Mouse (Mus musculus) kidney, embryonic 14.5 days (tissue): ENCODE measurements around the gene Kif1b. TPM values are rescaled to one million over a fixed set of nuclear protein-coding genes. Genes with fewer than 3 reads are reported as not detected.
A peak's percentile ranks its signal among the peaks of the same experiment; 100 is the strongest.
"Not testable (repeated sequence)": the region's sequence is repeated elsewhere in the genome, so short reads cannot be mapped to it uniquely, and the experiment has no call there.

Experiments used
- ATAC-seq: fragments of 200-750 bp; cut with Nextera tagmentation; 2 replicates; pipeline ENCODE4 v1.8.0; 2017; ENCODE audit warnings: moderate number of reproducible peaks, mild to moderate bottlenecking, moderate TSS enrichment, moderate library complexity; ENCODE audit not compliant: low FRiP score, low TSS enrichment
- H3K27ac ChIP-seq: fragments of 300-500 bp; sonication (generic); 2 replicates; pipeline ENCODE4 v1.5.1; 2014; ENCODE audit warnings: low read depth, mild to moderate bottlenecking, low read length, moderate library complexity, mixed read lengths
- H3K27me3 ChIP-seq: fragments of 300-500 bp; sonication (generic); 2 replicates; pipeline ENCODE4 v1.6.1; 2014; ENCODE audit warnings: mild to moderate bottlenecking, low read length; ENCODE audit not compliant: control insufficient read depth, insufficient read depth
- H3K36me3 ChIP-seq: fragments of 300-500 bp; sonication (generic); 2 replicates; pipeline ENCODE4 v1.6.1; 2014; ENCODE audit warnings: low read length, mixed read lengths; ENCODE audit not compliant: control insufficient read depth, insufficient read depth
- H3K4me1 ChIP-seq: fragments of 300-500 bp; sonication (generic); 2 replicates; pipeline ENCODE4 v1.6.1; 2014; ENCODE audit warnings: low read length, mixed read lengths; ENCODE audit not compliant: control insufficient read depth, insufficient read depth
- H3K4me2 ChIP-seq: fragments of 300-500 bp; sonication (generic); replicated peaks from 2 replicates; pipeline ENCODE4 v1.6.1; 2014; ENCODE audit warnings: low read depth, mild to moderate bottlenecking, low read length
- H3K4me3 ChIP-seq: fragments of 300-500 bp; sonication (generic); 2 replicates; pipeline ENCODE4 v1.5.1; 2014; ENCODE audit warnings: mild to moderate bottlenecking, low read length
- H3K9ac ChIP-seq: fragments of 300-500 bp; sonication (generic); 2 replicates; pipeline ENCODE4 v1.6.1; 2014; ENCODE audit warnings: low read depth, mild to moderate bottlenecking, low read length, moderate library complexity
- H3K9me3 ChIP-seq: fragments of 300-500 bp; sonication (generic); 2 replicates; pipeline ENCODE4 v1.6.1; 2016; ENCODE audit warnings: low read length; ENCODE audit not compliant: control insufficient read depth
- WGBS: fragments of 180-500 bp; shearing (Covaris S2); extraction: QIAGEN DNeasy Blood & Tissue Kit; methylation state at CpG from one replicate; pipeline ENCODE4 v1.1.7; 2014; 5-methylcytosine and 5-hydroxymethylcytosine counted together
- polyA plus RNA-seq: library from polyadenylated mRNA; unstranded; fragments of >200 nt; fragmentation: Nextera tagmentation; extraction: Ambion mirVana; gene quantifications from 2 replicates; pipeline ENCODE4 v1.2.1, GENCODE M21; 2014

Kif1b gene
- polyA plus RNA-seq, 1 experiment from 2014 or later, result 35.7 TPM

GRCm38 (mm10) chr4:149170394-149170931 lies 137.0 kb downstream of the Kif1b start:
- no peak overlapping the region for H3K4me2 ChIP-seq
- H3K27ac ChIP-seq, result no peak overlapping the region
- no peak for ATAC-seq
- H3K9me3 ChIP-seq, result no peaks in the 10 kb centered on the region
- H3K36me3 ChIP-seq, result no peaks in the 10 kb centered on the region
- H3K27me3 ChIP-seq, result no peaks in the 10 kb centered on the region
- 0 out of 2 replicates have a peak, but pooled peaks cover 3% of the 10 kb centered on the region for H3K4me1 ChIP-seq
- 70% methylated on average over 7 of the region's 7 CpGs for WGBS
- no peak overlapping the region for H3K9ac ChIP-seq
- H3K4me3 ChIP-seq, result no peak overlapping the region

- H3K4me2 ChIP-seq, H3K9ac ChIP-seq, H3K27me3 ChIP-seq, H3K4me3 ChIP-seq, H3K4me1 ChIP-seq, H3K9me3 ChIP-seq, H3K27ac ChIP-seq, H3K36me3 ChIP-seq, ATAC-seq: not testable (repeated sequence)
- WGBS, result 82% methylated on average over 7 of the region's 8 CpGs
These were observed 137.6 kb downstream of the Kif1b start for GRCm38 (mm10) chr4:149169926-149170325.

- Histone ChIP-seq H3K4me1 (0 out of 2 replicates have a peak, but pooled peaks cover 3% of the 10 kb centered on the region), H3K9ac (no peak overlapping the region), H3K36me3 (peaks cover 16% of the 10 kb centered on the region; the same call in 1 of the 2 replicates), H3K27ac (no peak overlapping the region), H3K27me3 (no peaks in the 10 kb centered on the region), H3K9me3 (no peaks in the 10 kb centered on the region), H3K4me3 (no peak overlapping the region), H3K4me2 (no peak overlapping the region; the same call in 1 of the 2 replicates)
- no peak for ATAC-seq
- 83% methylated on average over 2 of the region's 2 CpGs for WGBS
These were observed 139.5 kb downstream of the Kif1b start for GRCm38 (mm10) chr4:149168016-149168415.

GRCm38 (mm10) chr4:149166957-149167611 lies 140.4 kb downstream of the Kif1b start:
- WGBS, result under 1% methylated on average over 27 of the region's 27 CpGs
- H3K9ac ChIP-seq, result peak overlapping the region; percentile 81
- peak overlapping the region; percentile 85 for H3K4me2 ChIP-seq
- H3K4me1 ChIP-seq, result no peaks in the 10 kb centered on the region
- ATAC-seq, result peak; percentile 56
- H3K27ac ChIP-seq, result peak overlapping the region; percentile 77; the same call in 1 of the 2 replicates
- H3K36me3 ChIP-seq, result peaks cover 24% of the 10 kb centered on the region; the same call in 1 of the 2 replicates
- H3K27me3 ChIP-seq, result no peaks in the 10 kb centered on the region
- H3K4me3 ChIP-seq, result peak overlapping the region; percentile 92
- no peaks in the 10 kb centered on the region for H3K9me3 ChIP-seq

GRCm38 (mm10) chr4:149166215-149166946 lies 141.1 kb downstream of the Kif1b start, which contains the start of gene Pgd:
Gene Pgd, minus strand, starts transcription at chr4:149166771.
- Histone ChIP-seq H3K4me1 (no peaks in the 10 kb centered on the region), H3K27me3 (no peaks in the 10 kb centered on the region), H3K36me3 (peaks cover 31% of the 10 kb centered on the region; the same call in 1 of the 2 replicates), H3K4me3 (peak within 1 kb of the TSS; percentile 92), H3K9ac (peak within 1 kb of the TSS; percentile 81), H3K9me3 (no peaks in the 10 kb centered on the region), H3K4me2 (peak within 1 kb of the TSS; percentile 85), H3K27ac (peak within 1 kb of the TSS; percentile 77)
- ATAC-seq, result peak; percentile 99
- under 1% methylated on average over 59 of the region's 59 CpGs for WGBS

- Histone ChIP-seq H3K4me1 (no peaks in the 10 kb centered on the region), H3K4me3 (no peak overlapping the region), H3K9ac (no peak overlapping the region), H3K27me3 (no peaks in the 10 kb centered on the region), H3K27ac (no peak overlapping the region), H3K36me3 (peaks cover 53% of the 10 kb centered on the region), H3K9me3 (no peaks in the 10 kb centered on the region), H3K4me2 (no peak overlapping the region)
- WGBS, result 50% methylated on average over 5 of the region's 5 CpGs
- no peak for ATAC-seq
These were observed 143.3 kb downstream of the Kif1b start for GRCm38 (mm10) chr4:149164150-149164549.

GRCm38 (mm10) chr4:149163196-149163595 lies 144.3 kb downstream of the Kif1b start:
- H3K9me3 ChIP-seq, result no peaks in the 10 kb centered on the region
- H3K4me3 ChIP-seq, result no peak overlapping the region
- H3K4me1 ChIP-seq, result no peaks in the 10 kb centered on the region
- 54% methylated on average over 1 of the region's 1 CpGs for WGBS
- H3K27ac ChIP-seq, result no peak overlapping the region
- ATAC-seq, result no peak
- no peaks in the 10 kb centered on the region for H3K27me3 ChIP-seq
- H3K36me3 ChIP-seq, result peaks cover 62% of the 10 kb centered on the region
- no peak overlapping the region for H3K9ac ChIP-seq
- no peak overlapping the region for H3K4me2 ChIP-seq

GRCm38 (mm10) chr4:149161166-149161565 lies 146.3 kb downstream of the Kif1b start:
- 97% methylated on average over 6 of the region's 6 CpGs for WGBS

GRCm38 (mm10) chr4:149159891-149160290 lies 147.6 kb downstream of the Kif1b start:
- H3K4me3 ChIP-seq, result no peak overlapping the region
- no peak overlapping the region for H3K27ac ChIP-seq
- 91% methylated on average over 13 of the region's 13 CpGs for WGBS
- H3K27me3 ChIP-seq, result no peaks in the 10 kb centered on the region
- H3K4me2 ChIP-seq, result no peak overlapping the region
- H3K9ac ChIP-seq, result no peak overlapping the region
- H3K4me1 ChIP-seq, result no peaks in the 10 kb centered on the region
- ATAC-seq, result no peak
- H3K9me3 ChIP-seq, result 0 out of 2 replicates have a peak, but pooled peaks cover 2% of the 10 kb centered on the region
- peaks cover 94% of the 10 kb centered on the region for H3K36me3 ChIP-seq

More at GRCm38 (mm10) chr4:149161166-149161565, 146.3 kb downstream of the Kif1b start:
- ATAC-seq, result no peak
- H3K9me3 ChIP-seq, result no peaks in the 10 kb centered on the region
- no peaks in the 10 kb centered on the region for H3K27me3 ChIP-seq
- H3K9ac ChIP-seq, result no peak overlapping the region
- no peak overlapping the region for H3K4me3 ChIP-seq
- H3K36me3 ChIP-seq, result peaks cover 83% of the 10 kb centered on the region
- no peak overlapping the region for H3K27ac ChIP-seq
- no peak overlapping the region for H3K4me2 ChIP-seq
- H3K4me1 ChIP-seq, result no peaks in the 10 kb centered on the region
